Mouse (Mus musculus): Measurements from ENCODE around the gene Dab2ip.

Gene Dab2ip

DNA sequence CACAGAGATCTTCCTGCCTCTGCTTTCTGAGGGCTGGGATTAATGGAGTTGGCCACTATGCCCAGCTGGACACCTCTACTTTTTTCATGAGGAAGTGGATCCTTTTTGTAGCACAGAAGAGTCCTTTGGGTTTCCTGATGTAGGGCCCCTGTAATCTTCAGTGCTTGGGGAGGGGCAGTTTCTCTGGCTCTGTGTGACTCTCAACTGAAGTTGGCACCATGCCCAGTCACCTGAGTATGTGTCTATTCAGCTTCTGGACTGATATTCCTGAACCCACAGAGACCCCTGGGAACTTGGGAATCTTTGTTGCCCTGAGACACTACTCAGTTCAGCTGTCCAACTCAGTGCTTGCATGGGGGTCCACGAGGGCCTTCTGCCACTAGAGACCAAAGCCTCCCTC is 37.0 kb downstream of the Dab2ip start:
- no peak for DNase-seq (ENCODE audit: low spot score)

DNA sequence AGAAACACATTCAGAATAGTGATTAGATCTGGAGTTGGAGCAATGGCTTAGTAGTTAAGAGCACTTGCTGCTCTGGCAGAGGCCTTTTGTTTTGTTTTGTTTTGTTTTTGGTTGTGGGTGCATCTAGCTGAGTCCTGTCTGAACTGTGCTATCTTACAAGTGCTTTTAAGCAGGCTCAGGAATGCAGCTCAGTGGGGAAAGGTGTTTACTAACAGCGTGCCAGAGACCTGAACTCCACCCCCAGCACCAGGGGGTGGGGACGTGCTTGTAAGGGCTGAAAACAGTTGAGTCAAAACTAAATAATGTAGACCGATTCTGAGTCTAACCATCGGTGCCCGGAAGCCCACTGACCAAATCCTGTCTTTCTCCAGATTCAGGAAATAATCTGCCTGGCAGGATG is 37.7 kb downstream of the Dab2ip start:
- no peak for DNase-seq (ENCODE audit: low spot score)

DNA sequence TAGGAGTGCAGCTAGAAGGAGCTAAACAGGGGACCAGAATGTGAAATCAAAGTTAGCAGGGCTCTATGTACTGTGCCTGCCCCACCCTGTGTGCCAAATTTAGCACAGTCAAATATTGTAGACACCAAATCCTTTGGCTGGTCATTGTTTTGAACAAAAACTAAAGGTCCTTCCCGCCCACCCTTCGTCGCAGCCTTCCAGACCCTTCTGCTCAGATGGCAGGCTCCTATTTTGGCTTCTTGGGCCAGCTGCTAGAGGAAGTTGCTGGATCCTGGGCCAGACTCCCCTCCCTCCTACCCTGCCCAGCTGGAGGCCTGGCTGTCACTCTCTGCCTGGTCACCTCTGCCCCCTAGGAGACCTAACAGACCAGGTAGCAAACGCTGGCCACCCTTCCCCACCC is 38.7 kb downstream of the Dab2ip start:
- no peak for DNase-seq (ENCODE audit: low spot score)

DNA sequence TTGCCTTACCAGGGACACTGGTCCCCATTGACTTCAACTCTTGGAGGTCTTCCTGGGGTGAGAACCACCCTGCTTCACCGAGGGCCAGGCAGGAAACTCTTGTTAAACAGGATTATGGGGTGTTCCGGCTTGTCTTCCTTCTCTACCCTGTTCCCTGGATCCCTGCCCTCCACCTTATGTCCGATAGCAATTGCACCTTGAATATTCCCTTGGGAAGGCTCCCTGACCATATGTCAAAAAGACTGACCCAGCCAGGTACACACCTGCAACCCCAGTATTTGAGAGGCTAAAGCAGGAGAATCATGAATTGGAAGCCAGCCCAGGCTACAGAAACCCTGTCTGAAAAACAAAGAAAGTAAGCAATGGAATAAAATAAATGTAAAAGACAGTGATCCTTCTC is 40.8 kb downstream of the Dab2ip start:
- no peak for DNase-seq (ENCODE audit: low spot score)

DNA sequence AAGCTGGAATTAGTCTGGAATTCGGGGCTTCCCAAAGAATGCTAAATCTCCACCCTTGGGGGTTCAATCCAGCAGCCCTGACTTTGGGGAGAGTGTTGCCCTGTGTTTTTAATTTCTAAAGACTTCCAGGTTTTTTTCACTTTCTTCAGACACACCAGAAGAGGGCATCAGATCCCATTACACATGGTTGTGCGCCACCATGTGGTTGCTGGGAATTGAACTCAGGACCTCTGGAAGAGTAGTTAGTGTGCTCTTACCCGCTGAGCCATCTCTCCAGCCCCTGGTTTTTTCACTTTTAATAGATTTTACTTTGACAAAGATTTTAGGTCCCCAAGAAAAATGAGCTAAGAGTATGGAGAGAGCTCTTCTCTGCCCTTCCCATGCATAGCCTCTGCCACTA is 43.6 kb downstream of the Dab2ip start:
- no peak for DNase-seq (ENCODE audit: low spot score)

DNA sequence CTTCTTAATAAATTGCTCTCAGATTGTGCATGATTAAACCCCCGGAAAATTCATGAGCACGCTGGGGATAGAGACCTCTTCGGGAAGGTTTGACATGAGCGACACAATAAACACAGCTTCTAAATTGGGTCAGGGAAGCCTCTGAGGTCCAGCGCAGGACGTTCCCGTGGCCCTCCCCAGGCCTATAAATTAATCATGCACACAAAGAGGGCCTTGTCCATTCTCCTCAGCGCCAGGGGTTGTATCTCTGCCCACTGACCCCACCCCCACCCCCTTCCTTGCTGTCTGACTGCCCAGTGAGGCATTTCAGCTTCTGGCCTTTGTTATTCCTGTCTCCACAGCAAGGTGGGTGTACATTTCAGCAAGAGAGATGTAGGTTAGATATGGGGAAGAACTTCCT is 49.4 kb downstream of the Dab2ip start:
- DNase-seq (ENCODE audit: low spot score) = no peak

DNA sequence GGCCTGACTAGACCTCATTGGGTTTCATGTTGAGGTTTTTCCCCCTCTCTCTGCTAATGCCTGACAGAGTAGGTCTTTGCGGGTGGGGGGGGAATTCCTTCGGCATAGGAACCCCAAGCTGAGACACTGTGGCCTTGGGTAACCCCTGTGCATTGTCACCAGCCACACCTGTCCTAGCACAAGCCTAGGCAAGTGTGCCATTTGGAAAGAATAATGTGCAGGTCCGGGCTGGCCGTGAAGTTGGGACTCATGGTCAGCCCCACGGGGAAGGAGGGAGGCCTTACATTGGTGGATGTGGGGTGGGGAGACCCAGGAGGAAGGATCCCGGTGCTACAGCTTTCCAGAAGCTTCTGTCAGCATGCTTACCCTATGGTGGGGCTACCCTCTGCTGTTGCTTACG is 50.8 kb downstream of the Dab2ip start:
- DNase-seq (ENCODE audit: low spot score) = no peak

DNA sequence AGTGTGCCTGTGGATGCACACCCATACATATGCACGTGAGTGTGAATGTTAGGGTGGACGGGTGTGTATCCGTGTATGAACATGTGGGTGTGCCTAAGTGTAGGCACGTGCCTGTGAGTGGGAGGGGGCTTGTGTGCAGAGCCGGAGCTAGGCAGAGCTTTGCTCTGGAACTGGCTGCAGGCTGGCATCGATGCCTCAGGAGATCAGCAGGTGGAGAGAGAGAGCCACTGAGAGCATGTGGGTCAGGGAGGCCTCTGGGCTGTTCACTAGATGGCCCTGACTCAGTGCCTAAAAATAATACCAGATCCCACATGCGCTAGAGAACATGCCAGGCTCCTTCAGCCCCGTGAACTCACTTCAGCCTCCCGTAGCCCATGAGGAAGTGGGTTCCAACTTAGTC is 51.3 kb downstream of the Dab2ip start:
- no peak for DNase-seq (ENCODE audit: low spot score)

DNA sequence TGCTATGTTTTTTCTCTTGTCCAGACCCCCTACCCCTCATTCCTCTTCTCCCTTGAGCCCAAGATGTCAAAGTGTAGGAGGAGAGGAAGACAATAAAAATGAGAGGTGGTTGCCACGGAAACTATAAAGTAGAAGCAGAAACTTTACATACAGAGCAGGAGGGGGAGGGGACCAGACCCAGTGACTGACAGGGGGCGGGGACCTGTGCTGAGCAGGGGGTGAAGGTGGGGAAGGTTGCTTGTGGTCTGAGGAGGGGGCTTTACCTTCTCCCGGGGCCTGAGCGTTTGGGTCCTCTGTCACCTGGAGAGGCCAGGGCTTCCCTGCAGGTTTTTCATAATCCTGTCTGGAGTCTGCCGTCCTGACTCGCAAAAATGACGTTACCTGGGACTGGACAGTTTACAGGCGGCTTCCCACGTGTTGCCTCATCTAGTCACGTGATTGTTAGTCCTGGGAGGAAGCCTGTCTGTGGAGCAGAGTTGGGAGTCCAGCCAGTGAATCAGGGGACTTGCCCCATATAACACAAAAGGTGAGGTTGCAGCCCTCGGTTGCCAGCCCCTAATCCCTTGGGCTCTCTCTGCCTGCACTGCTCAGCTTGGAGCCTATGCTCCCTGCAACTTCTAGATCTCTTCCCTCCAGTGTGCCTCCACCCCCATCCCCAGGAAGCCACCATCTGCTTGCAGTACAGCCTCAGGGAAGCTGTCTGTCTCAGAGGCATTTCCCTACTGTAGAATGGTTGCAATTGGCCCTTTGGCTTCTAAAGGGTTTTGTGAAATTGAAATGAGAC is 52.3 kb downstream of the Dab2ip start:
- no peak for DNase-seq (ENCODE audit: low spot score)

DNA sequence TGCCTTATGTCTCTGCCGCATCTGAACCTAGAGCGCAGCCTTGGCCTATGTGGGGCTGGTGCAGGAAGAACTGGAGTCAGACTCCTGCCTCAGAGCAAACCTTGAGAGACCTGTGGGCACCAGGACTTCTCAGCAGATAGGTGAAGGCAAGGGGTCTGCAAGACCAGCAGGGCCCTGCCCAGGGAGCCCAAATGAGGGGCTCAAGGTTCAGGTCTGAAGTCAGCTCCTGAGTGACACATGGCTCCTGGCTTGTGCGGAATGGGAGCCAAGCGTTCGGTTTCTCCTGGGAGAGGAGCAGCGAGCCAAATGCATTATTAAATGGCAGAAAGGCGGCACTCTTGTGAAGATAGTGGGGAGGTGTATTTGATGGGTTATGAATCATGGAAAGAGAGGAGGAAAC is 52.9 kb downstream of the Dab2ip start:
- no peak for DNase-seq (ENCODE audit: low spot score)

DNA sequence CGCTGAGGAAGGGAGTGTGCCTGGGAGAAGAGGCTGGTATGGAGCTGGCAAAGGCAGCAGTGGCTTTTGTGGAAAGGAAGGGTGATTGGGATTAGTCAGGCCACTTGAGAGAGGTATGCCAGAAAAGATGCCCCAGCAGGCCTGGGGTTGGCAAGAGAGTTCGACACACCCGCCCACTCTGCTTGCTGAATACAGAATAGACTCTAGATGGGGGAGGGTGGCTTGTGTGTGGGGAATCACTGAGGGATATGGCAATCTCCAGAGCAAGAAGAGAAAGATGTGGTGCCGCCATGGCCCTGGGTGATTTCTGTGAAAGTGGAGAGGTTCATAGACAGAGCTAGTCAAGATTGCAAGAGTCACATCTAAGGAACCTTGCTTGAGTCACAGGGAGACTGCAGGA is 53.6 kb downstream of the Dab2ip start:
- DNase-seq (ENCODE audit: low spot score) = no peak

DNA sequence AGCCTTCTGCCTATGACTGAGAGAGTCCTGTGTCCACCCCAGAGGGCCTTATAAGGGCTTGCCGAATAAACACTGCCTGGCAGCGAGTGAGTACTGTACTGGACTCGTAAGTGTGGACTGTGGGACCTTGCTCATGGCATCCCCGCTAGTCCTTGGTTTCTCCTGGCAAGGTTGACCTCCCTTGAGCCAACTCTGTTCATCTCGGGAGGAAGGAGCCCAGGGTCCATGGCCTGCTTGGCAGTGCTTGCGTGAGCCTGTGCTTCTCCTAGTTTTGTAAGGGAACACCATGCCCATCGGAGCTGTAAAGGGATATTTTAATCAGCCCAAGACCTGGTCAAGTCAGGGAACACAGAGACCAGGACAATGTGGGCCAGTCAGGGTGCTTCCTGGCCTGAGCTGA is 54.2 kb downstream of the Dab2ip start:
- DNase-seq (ENCODE audit: low spot score) = no peak

DNA sequence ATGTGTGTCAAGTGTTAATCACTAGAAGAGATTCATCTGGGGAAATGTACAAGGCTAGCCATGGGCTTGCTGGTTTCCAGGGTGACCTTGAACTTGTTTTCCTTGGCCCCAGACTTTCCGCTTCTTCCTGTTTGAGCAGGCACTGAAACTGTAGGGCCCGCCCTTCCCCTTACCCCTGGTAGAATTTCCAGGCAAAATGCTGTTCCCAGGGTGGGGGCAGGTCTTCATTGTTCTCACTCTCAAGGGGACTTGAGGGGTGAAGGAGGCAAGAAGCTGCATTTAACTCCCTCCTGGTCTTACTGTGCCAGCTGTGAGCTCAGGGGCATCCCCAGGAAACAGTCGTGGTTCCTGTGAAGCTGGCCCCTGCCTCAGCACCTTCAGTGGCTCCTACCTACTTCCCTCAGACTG is 55.9 kb downstream of the Dab2ip start:
- no peak for DNase-seq (ENCODE audit: low spot score)

DNA sequence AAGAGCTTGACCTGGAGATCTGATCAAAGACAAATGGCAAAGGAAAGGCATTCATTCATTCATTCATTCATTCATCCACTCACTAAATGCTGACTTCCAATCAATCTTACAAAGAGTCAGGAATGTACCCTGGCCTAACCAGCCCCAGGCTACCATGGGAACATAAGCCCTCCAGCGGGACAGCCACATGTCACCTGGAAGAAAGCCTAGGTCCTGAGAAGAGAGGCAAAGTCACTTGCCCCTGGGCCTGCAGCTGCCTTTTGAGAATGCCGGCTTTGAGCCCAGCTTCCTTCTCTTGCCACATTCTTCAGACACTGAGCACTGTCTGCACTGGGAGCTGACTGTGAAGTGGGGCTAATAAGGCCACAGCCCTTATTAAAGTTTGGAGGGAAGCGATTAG is 56.3 kb downstream of the Dab2ip start:
- no peak for DNase-seq (ENCODE audit: low spot score)

DNA sequence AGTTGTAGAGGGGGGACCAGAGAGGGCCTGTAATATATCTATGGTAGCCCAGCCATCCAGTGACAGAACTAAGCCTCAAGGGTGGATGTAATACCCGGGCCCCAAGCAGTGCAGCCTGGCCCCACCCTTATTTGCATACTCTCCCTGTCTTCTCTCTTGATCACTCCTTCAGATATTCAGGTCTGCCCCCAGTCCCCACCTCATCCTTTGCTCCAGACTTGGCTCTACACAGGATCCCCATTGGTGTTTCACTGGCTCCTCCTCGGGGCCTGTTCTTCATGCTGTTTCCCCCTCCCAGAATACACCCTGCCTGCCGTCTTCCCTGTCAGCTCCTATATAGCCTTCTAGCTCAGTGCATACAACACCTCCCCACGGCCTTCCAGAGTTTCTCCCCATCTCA is 57.3 kb downstream of the Dab2ip start:
- DNase-seq (ENCODE audit: low spot score) = no peak

DNA sequence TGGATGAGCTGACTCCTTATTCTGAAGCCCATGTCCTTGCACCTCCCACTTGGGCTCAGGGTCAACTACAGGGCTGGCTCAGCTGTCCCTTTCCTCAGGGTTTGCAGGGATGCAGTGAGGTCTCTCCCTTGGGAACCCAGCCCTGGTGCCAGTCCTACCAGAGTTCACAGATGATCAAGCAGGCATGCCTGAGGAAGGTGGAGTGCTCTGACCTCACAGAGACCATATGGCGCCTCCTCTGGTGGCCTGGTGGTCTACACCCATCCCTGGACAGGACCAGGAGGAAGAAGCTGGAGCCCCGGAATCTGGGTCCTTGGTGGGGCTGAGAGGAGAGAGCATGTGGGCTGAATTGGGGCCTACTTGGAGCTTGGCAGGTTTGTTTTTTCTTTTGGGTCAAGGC is 57.9 kb downstream of the Dab2ip start:
- no peak for DNase-seq (ENCODE audit: low spot score)

DNA sequence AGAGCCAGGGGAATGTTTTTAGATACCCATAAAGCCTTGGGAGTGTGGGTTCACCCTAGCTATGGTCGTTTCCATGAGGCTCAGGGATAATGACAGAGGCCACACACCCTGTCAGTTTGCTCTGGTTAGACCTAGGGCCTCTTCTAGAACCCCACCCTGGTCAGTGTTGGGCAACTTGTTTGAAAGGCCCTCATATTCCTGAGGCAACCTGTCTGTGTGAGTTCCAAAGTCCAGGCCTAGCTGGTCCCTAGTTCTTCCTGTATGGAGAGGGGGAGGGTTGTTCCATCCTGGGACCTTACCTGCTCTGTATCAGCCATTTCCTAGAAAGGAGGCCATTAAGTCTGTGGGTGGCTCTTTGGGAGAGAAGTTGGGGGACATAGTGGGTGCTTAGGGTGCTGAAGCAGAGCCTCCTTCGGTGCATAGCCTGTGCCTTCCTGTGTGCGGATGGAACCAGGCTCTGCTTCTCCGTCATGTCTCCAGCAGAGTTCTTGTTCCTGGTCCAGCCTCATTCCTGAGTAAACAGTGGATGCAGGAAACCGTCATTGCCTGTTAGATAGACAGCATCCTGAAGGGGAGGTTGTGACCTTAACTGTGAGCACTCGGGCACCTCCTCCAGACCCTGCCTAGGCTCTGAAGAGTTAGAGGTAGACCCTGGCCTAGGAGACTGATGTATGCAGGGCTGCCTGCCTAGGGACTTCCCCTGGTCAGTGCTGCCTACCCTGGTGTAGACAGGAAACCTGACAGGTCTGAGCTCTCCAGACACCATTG is 59.0 kb downstream of the Dab2ip start:
- no peak for DNase-seq (ENCODE audit: low spot score)

DNA sequence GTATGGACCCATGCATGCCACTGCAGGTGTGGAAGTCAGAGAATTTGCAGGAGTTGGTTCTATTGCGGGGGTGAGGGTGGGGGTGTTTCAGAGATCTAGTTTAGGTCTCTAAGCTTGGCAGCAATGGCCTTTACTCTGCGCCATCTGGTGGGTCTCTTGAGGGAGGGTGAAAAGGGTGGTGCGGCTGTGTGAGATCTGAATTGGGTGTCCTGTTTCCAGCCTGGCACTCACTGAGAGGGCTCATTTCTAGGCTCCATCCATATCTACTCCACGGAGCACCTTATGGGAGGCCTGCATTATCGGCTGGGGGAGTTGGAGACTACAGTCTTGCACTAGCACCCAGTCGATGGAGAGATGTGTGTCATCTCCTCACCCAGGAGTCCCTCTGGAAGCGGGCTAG is 60.9 kb downstream of the Dab2ip start:
- DNase-seq (ENCODE audit: low spot score) = no peak

DNA sequence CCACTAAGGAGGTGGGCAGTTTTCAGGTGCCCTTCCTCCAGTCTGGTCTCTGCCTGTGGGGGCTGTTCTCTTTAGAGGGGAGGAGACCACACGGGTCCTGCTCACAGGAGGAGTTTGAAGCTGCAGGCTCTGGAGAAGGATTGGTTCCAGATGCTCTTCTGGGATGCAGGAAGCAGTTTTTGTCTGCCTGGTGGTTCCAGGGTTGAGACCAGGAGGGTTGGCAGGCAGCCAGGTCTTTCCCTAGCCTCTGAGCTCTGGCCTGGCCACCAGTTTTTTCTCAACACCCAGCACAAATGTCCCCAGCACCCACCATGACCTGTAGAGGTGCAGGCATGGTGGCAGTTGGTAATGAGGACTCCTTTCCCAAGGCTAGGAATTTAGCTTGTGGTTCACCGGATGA is 61.5 kb downstream of the Dab2ip start:
- DNase-seq (ENCODE audit: low spot score) = no peak

DNA sequence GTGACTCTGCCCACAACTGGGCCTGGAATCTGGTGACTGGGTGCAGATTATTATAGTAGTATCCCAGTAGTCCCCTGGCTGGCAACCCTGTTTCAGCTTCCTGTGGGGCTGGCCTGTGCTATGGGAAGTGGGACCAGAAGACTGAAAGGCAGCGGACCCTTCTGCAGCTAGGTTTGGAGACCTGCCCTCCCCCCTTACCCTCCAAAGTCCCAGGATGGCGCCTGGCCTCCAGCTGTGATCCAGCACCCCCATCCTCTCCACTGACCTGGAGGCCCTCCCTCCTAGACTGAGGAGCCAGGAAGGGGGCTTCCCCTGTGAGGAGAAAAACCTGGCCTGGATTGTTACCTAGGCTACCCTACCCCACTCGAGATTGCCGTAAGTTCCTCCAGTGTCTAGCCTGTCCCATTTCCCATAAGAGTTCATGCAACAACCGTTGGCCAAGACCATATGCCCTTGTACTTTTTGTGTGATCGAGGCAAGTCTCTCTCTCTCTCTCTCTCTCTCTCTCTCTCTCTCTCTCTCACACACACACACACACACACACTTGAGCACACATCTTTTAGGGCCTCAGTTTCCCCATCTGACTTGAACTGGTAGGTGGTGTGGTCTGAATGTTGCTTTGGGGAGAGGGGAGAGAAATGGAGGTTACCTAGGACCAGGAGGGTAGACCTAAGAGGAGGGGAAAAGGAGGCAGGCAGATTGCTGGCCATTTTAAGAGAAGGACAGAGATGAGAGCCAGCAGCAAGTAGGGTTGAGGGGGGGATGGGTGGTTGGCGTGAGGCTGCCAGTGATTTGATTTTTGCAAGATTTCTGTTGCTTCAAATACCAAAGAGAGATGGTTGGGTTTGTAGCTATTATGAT is 62.5 kb downstream of the Dab2ip start:
- no peak for DNase-seq (ENCODE audit: low spot score)

DNA sequence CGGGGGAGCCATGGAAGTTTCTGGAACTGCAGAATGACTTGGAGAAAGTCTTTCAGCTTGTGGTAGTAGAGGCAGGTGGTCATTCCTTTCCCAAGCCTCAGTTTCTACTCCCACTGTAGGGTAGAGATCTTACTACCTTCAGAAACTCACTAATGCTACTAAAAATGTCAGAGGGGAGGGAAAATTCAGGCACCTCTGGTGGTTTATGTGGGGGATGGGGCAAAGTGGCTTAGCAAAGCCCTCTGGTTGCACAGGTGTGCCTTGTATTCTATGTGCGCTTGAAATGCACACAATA is 63.1 kb downstream of the Dab2ip start:
- DNase-seq (ENCODE audit: low spot score) = no peak

DNA sequence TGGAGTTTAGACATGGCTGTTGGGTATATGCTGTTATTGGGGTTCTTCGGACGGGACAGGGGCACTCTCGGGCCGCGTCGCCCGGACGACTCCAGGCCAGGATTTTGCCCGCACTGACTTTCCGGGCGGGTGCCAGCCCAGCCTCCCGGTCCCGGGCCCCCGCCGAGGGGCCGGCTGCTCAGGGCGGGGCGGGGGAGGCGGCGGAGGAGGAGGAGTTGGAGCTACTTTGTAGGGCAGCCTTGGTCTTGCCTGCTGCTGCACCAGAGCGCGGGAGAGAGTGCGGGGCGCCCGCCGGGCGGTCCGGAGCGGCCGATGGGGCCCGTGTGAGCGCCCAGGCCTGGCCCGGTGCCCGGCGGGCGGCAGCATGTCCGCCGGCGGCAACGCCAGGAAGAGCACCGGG is 63.7 kb downstream of the Dab2ip start:
- no peak for DNase-seq (ENCODE audit: low spot score)

Measured in layer of hippocampus, adult 9-10 months (tissue).